Mouse (Mus musculus) bone marrow, adult 2 months (tissue): ENCODE results near the gene Dlg2.

Experiments
- CTCF ChIP-seq: fragments of 200-500 bp; IDR thresholded peaks from 2 replicates; pipeline ENCODE4 v1.5.1; 2011; ENCODE audit warnings: low read length, control low read depth; ENCODE audit not compliant: control insufficient read depth, insufficient read depth
- POLR2A ChIP-seq: fragments of 200-500 bp; IDR thresholded peaks from 2 replicates; pipeline ENCODE4 v1.6.1; 2011; ENCODE audit warnings: low read depth, mild to moderate bottlenecking, control low read depth, low read length, borderline replicate concordance; ENCODE audit not compliant: control insufficient read depth

- TF ChIP-seq CTCF: no peak
- no peak for TF ChIP-seq POLR2A
Measured at GRCm38 (mm10) chr7:91456796-91457195, 980.3 kb downstream of the Dlg2 start.
